In genomic region chr9:82854040-82854439, GRCm38 (mm10) we compare ENCODE assay signal across 9 mouse cellular contexts. TPM values are rescaled to one million over a fixed set of nuclear protein-coding genes. Genes with fewer than 3 reads are reported as not detected.
DNase-seq lines count a peak whose midpoint lies in the region; ATAC-seq and TF ChIP-seq lines count a peak whose summit lies in the region.
"Had no signal": no experiment of that assay in that cellular context is flagged by ENCODE, and none has a peak within 500 bp of the region (broad histone marks: within the 10 kb centered on the region; RNA-seq: fewer than 3 reads in every experiment).

No protein-coding gene starts in this region.

- peaks cover 0 to 4% of the 10 kb centered on the region in 2 experiments; a peak in 2 of 4 replicates for H3K36me3 ChIP-seq in MEL (ENCODE audit: control insufficient read depth in 1 of 2, insufficient read depth in 2 of 2, low read length in 2 of 2)
- H3K36me3 ChIP-seq in embryonic facial prominence, embryonic 14.5 days (ENCODE audit: control insufficient read depth, insufficient read depth, low read length): no peaks in the 10 kb centered on the region

- 55% methylated on average over 2 of the region's 2 CpGs for WGBS in embryonic facial prominence, embryonic 14.5 days

- TF ChIP-seq EP300 in MEL (IDR thresholded peaks at IDR 0.05; ENCODE audit: low read depth in 1 of 2, low read length in 2 of 2): no peak

- peak; percentile 57; the same call in 1 of the 2 replicates for ATAC-seq in embryonic facial prominence, embryonic 14.5 days (ENCODE audit: low read depth)
- ATAC-seq: inflammation-experienced regulatory T-cells, adult 6 months had no signal

- peak; percentile 63 for TF ChIP-seq CTCF in left cerebral cortex, adult 2 months (IDR thresholded peaks at IDR 0.05)
- peak; percentile 48 to 69 (median 48) for TF ChIP-seq CTCF in MEL (IDR thresholded peaks at IDR 0.05 in 2 of 3, conservative IDR thresholded peaks at IDR 0.05 in 1 of 3; ENCODE audit: control insufficient read depth in 1 of 3, insufficient read depth in 1 of 3, low read depth in 2 of 3, low read length in 3 of 3, poor library complexity in 1 of 3, severe bottlenecking in 1 of 3)

- no peaks in the 10 kb centered on the region for H3K27me3 ChIP-seq in MEL (ENCODE audit: control insufficient read depth in 1 of 2, insufficient read depth in 2 of 2, low read length in 2 of 2)
- H3K27me3 ChIP-seq in embryonic facial prominence, embryonic 14.5 days (replicated peaks; ENCODE audit: control insufficient read depth, insufficient read depth, low read length): no peaks in the 10 kb centered on the region

- H3K4me3 ChIP-seq in left cerebral cortex, adult 2 months: no peak overlapping the region
- H3K4me3 ChIP-seq in MEL (ENCODE audit: control insufficient read depth in 1 of 2, insufficient read depth in 1 of 2, low read depth in 2 of 2, low read length in 2 of 2): no peak overlapping the region
- no peak overlapping the region for H3K4me3 ChIP-seq in embryonic facial prominence, embryonic 14.5 days (ENCODE audit: low read depth, low read length)

- H3K4me2 ChIP-seq in embryonic facial prominence, embryonic 14.5 days (ENCODE audit: low read depth, low read length): no peak overlapping the region

- no peaks in the 10 kb centered on the region for H3K79me2 ChIP-seq in MEL (ENCODE audit: control insufficient read depth, insufficient read depth, low read length, poor library complexity)

- no peak overlapping the region; the same call in 1 of the 2 replicates for H3K27ac ChIP-seq in left cerebral cortex, adult 2 months
- H3K27ac ChIP-seq in MEL (ENCODE audit: control insufficient read depth, low read depth, low read length): no peak overlapping the region
- H3K27ac ChIP-seq in embryonic facial prominence, embryonic 14.5 days (replicated peaks; ENCODE audit: low read depth, low read length): no peak overlapping the region

- intact Hi-C loops in left cerebral cortex, adult 2 months (cut with DNase I): no loop called here
- intact Hi-C loops in left cerebral cortex, postnatal 36 days (cut with DNase I): no loop called here

- peak; percentile 84 for TF ChIP-seq RAD21 in MEL (IDR thresholded peaks at IDR 0.05; ENCODE audit: low read depth, low read length)

- no peak for DNase-seq in left cerebral cortex, adult 2 months (ENCODE audit: extremely low spot score in 1 of 2, low spot score in 2 of 2)
- DNase-seq in left cerebral cortex, postnatal 36 days (ENCODE audit: low spot score in 2 of 2): no peak
- peak; percentile 71 for DNase-seq in MEL (ENCODE audit: low read depth, low spot score)
- DNase-seq in embryonic facial prominence, embryonic 14.5 days (ENCODE audit: low spot score): peak; percentile 37
- DNase-seq in naive thymus-derived CD4-positive, alpha-beta T cell, adult 2 months (ENCODE audit: low read depth): peak; percentile 11
- DNase-seq in layer of hippocampus, postnatal 36 days: no peak
- no peak for DNase-seq in heart, adult 11 months
- no peak for DNase-seq in cerebellum, postnatal 25 days

- TF ChIP-seq POLR2A in MEL (IDR thresholded peaks at IDR 0.05; ENCODE audit: control insufficient read depth in 1 of 2, insufficient read depth in 1 of 2, low read depth in 1 of 2, low read length in 2 of 2, poor library complexity in 1 of 2): no peak

- no peak overlapping the region for H3K9ac ChIP-seq in MEL (ENCODE audit: control insufficient read depth, low read depth, low read length, poor library complexity, severe bottlenecking)
- no peak overlapping the region for H3K9ac ChIP-seq in embryonic facial prominence, embryonic 14.5 days (ENCODE audit: low read depth, low read length)

- peaks cover 0 to 3% of the 10 kb centered on the region in 2 experiments; a peak in 2 of 4 replicates for H3K4me1 ChIP-seq in MEL (ENCODE audit: control insufficient read depth in 1 of 2, insufficient read depth in 2 of 2, low read length in 2 of 2)
- H3K4me1 ChIP-seq in embryonic facial prominence, embryonic 14.5 days (ENCODE audit: control insufficient read depth, insufficient read depth, low read length): no peaks in the 10 kb centered on the region

- H3K9me3 ChIP-seq in MEL (replicated peaks; ENCODE audit: insufficient read depth, low read length): no peaks in the 10 kb centered on the region
- H3K9me3 ChIP-seq in embryonic facial prominence, embryonic 14.5 days (ENCODE audit: control insufficient read depth, low read length): no peaks in the 10 kb centered on the region

TF ChIP-seq in MEL, 35 proteins besides CTCF, POLR2A, EP300 and RAD21:
- TF ChIP-seq MYB (IDR thresholded peaks at IDR 0.05; ENCODE audit: low read depth, low read length) (no peak), NELFE (IDR thresholded peaks at IDR 0.05; ENCODE audit: low read depth, low read length) (no peak), NRF1 (IDR thresholded peaks at IDR 0.05; ENCODE audit: insufficient read depth, low read depth, low read length, poor library complexity, severe bottlenecking) (no peak), GABPA (IDR thresholded peaks at IDR 0.05; ENCODE audit: low read depth, low read length) (no peak), TBP (IDR thresholded peaks at IDR 0.05; ENCODE audit: low read depth, low read length) (no peak), MEF2A (IDR thresholded peaks at IDR 0.05; ENCODE audit: extremely low read depth, insufficient replicate concordance, low read depth, low read length, poor library complexity, severe bottlenecking) (no peak), ZNF384 (IDR thresholded peaks at IDR 0.05; ENCODE audit: low read depth, low read length) (no peak), SMC3 (IDR thresholded peaks at IDR 0.05; ENCODE audit: low read depth, low read length) (peak; percentile 77), TAL1 (IDR thresholded peaks at IDR 0.05; ENCODE audit: low read length) (no peak), ZC3H11A (IDR thresholded peaks at IDR 0.05; ENCODE audit: low read depth, low read length) (peak; percentile 83)

RNA-seq across cellular contexts. Expression of gene Irak1bp1, which starts 24.7 kb away (rescaled TPM):
- total RNA-seq in left cerebral cortex, adult 2 months (2021): 10 to 100 TPM; 16.6 to 18.6 TPM
- 10 to 100 TPM; 16.8 to 18.1 TPM for total RNA-seq in left cerebral cortex, postnatal 36 days (2021)
- 10.0 and 10.4 TPM in 2 replicates for total RNA-seq in MEL (2012; rRNA removed)
- 10 to 100 TPM in 1 of 2 experiments, not detected in 1; 14.1 TPM for polyA plus RNA-seq in MEL (2012; ENCODE audit: insufficient read depth in 1 of 2, insufficient read length in 2 of 2, low read depth in 1 of 2, low replicate concordance in 2 of 2, missing spikeins in 1 of 2)
- 18.7 and 22.3 TPM in 2 replicates for polyA plus RNA-seq in embryonic facial prominence, embryonic 14.5 days (2014; fragmentation: Nextera tagmentation; extraction: Ambion mirVana)
- 10 to 100 TPM; 20.0 to 23.0 TPM for total RNA-seq in layer of hippocampus, postnatal 36 days (2021)

Comparison
In these comparisons a context has a peak if more than half of its experiments do, and no peak if none do; other contexts are left out.
1. DNase-seq: peak in MEL (single experiment), embryonic facial prominence, embryonic 14.5 days (single experiment) and naive thymus-derived CD4-positive, alpha-beta T cell, adult 2 months (single experiment); none in left cerebral cortex, adult 2 months (0 of 2), left cerebral cortex, postnatal 36 days (0 of 2), layer of hippocampus, postnatal 36 days (0 of 2), heart, adult 11 months (single experiment) and cerebellum, postnatal 25 days (0 of 2).